Mouse (Mus musculus): ENCODE data around the gene Mark2. TPM values are rescaled to one million over a fixed set of nuclear protein-coding genes. Genes with fewer than 3 reads are reported as not detected.

Mark2 gene
- polyA plus RNA-seq, 1 experiment from 2014 or later = 45.1 TPM

- ATAC-seq (replicated peaks; ENCODE audit: low FRiP score) = no peak
- WGBS = 87% methylated on average over 3 of the region's 3 CpGs
- no peak overlapping the region for H3K4me3 ChIP-seq (replicated peaks)
- no peak overlapping the region for H3K4me2 ChIP-seq
- H3K27ac ChIP-seq = no peak overlapping the region
- H3K27me3 ChIP-seq = no peaks in the 10 kb centered on the region
- H3K9me3 ChIP-seq (replicated peaks) = no peaks in the 10 kb centered on the region
- H3K36me3 ChIP-seq = peaks cover 65% of the 10 kb centered on the region
- peaks cover 20% of the 10 kb centered on the region for H3K4me1 ChIP-seq
- H3K9ac ChIP-seq = no peak overlapping the region
Observed at GRCm38 (mm10) chr19:7288288-7288687, 53.4 kb downstream of the Mark2 start.

GRCm38 (mm10) chr19:7286563-7287315 lies 54.9 kb downstream of the Mark2 start:
- no peaks in the 10 kb centered on the region for H3K27me3 ChIP-seq
- no peak overlapping the region for H3K4me2 ChIP-seq
- ATAC-seq (replicated peaks; ENCODE audit: low FRiP score) = no peak
- H3K27ac ChIP-seq = no peak overlapping the region
- no peak overlapping the region for H3K9ac ChIP-seq
- H3K36me3 ChIP-seq = peaks cover 80% of the 10 kb centered on the region
- peaks cover 5% of the 10 kb centered on the region for H3K4me1 ChIP-seq
- no peak overlapping the region for H3K4me3 ChIP-seq (replicated peaks)
- WGBS = 90% methylated on average over 12 of the region's 12 CpGs
- H3K9me3 ChIP-seq (replicated peaks) = no peaks in the 10 kb centered on the region

- no peak for ATAC-seq (replicated peaks; ENCODE audit: low FRiP score)
- Histone ChIP-seq H3K27ac (no peak overlapping the region), H3K4me1 (peaks cover 14% of the 10 kb centered on the region), H3K36me3 (peaks cover 99% of the 10 kb centered on the region), H3K27me3 (no peaks in the 10 kb centered on the region), H3K9me3 (replicated peaks) (no peaks in the 10 kb centered on the region), H3K9ac (no peak overlapping the region), H3K4me3 (replicated peaks) (no peak overlapping the region), H3K4me2 (no peak overlapping the region)
- 88% methylated on average over 18 of the region's 18 CpGs for WGBS
Observed at GRCm38 (mm10) chr19:7280557-7281330, 60.9 kb downstream of the Mark2 start.

- no peak; the same call in 1 of the 2 replicates for ATAC-seq (replicated peaks; ENCODE audit: low FRiP score)
- H3K27ac ChIP-seq = no peak overlapping the region
- whole genome bisulfite sequencing = 43% methylated on average over 6 of the region's 6 CpGs
- H3K4me2 ChIP-seq = no peak overlapping the region
- peaks cover 25% of the 10 kb centered on the region for H3K4me1 ChIP-seq
- H3K36me3 ChIP-seq = peaks cover 98% of the 10 kb centered on the region
- H3K9ac ChIP-seq = no peak overlapping the region
- no peak overlapping the region for H3K4me3 ChIP-seq (replicated peaks)
- no peaks in the 10 kb centered on the region for H3K27me3 ChIP-seq
- H3K9me3 ChIP-seq (replicated peaks) = no peaks in the 10 kb centered on the region
Observed at GRCm38 (mm10) chr19:7279114-7279513, 62.5 kb downstream of the Mark2 start.

GRCm38 (mm10) chr19:7278200-7278906 lies 63.3 kb downstream of the Mark2 start:
- Histone ChIP-seq H3K4me3 (replicated peaks) (no peak overlapping the region), H3K4me1 (peaks cover 25% of the 10 kb centered on the region), H3K27me3 (no peaks in the 10 kb centered on the region), H3K27ac (no peak overlapping the region), H3K36me3 (peaks cover 98% of the 10 kb centered on the region), H3K9me3 (replicated peaks) (no peaks in the 10 kb centered on the region), H3K4me2 (no peak overlapping the region), H3K9ac (no peak overlapping the region)
- no peak for ATAC-seq (replicated peaks; ENCODE audit: low FRiP score)
- WGBS = 84% methylated on average over 6 of the region's 6 CpGs

GRCm38 (mm10) chr19:7276796-7277195 lies 64.9 kb downstream of the Mark2 start:
- H3K27ac ChIP-seq = no peak overlapping the region
- no peak for ATAC-seq (replicated peaks; ENCODE audit: low FRiP score)
- no peak overlapping the region for H3K4me3 ChIP-seq (replicated peaks)
- WGBS = 68% methylated on average over 7 of the region's 7 CpGs
- no peaks in the 10 kb centered on the region for H3K27me3 ChIP-seq
- H3K9me3 ChIP-seq (replicated peaks) = no peaks in the 10 kb centered on the region
- H3K36me3 ChIP-seq = peaks cover 98% of the 10 kb centered on the region
- peaks cover 25% of the 10 kb centered on the region for H3K4me1 ChIP-seq
- H3K4me2 ChIP-seq = no peak overlapping the region
- H3K9ac ChIP-seq = no peak overlapping the region

GRCm38 (mm10) chr19:7276053-7276659 lies 65.5 kb downstream of the Mark2 start:
- H3K4me3 ChIP-seq (replicated peaks) = no peak overlapping the region
- peaks cover 98% of the 10 kb centered on the region for H3K36me3 ChIP-seq
- no peak overlapping the region for H3K9ac ChIP-seq
- peak overlapping the region; percentile 52; the same call in 1 of the 2 replicates for H3K27ac ChIP-seq
- H3K4me1 ChIP-seq = peaks cover 25% of the 10 kb centered on the region
- 51% methylated on average over 7 of the region's 7 CpGs for WGBS
- no peaks in the 10 kb centered on the region for H3K27me3 ChIP-seq
- no peak for ATAC-seq (replicated peaks; ENCODE audit: low FRiP score)
- H3K4me2 ChIP-seq = no peak overlapping the region
- no peaks in the 10 kb centered on the region for H3K9me3 ChIP-seq (replicated peaks)

GRCm38 (mm10) chr19:7275131-7275789 lies 66.4 kb downstream of the Mark2 start:
- Histone ChIP-seq H3K4me3 (replicated peaks) (no peak overlapping the region), H3K4me2 (no peak overlapping the region), H3K9me3 (replicated peaks) (no peaks in the 10 kb centered on the region), H3K27me3 (no peaks in the 10 kb centered on the region), H3K4me1 (peaks cover 30% of the 10 kb centered on the region), H3K27ac (peak overlapping the region; percentile 14; the same call in 1 of the 2 replicates), H3K36me3 (peaks cover 98% of the 10 kb centered on the region), H3K9ac (no peak overlapping the region)
- WGBS = 54% methylated on average over 7 of the region's 7 CpGs
- ATAC-seq (replicated peaks; ENCODE audit: low FRiP score) = no peak

GRCm38 (mm10) chr19:7274326-7274990 lies 67.2 kb downstream of the Mark2 start:
- peaks cover 91% of the 10 kb centered on the region for H3K36me3 ChIP-seq
- H3K27me3 ChIP-seq = no peaks in the 10 kb centered on the region
- peaks cover 36% of the 10 kb centered on the region for H3K4me1 ChIP-seq
- H3K27ac ChIP-seq = no peak overlapping the region
- no peaks in the 10 kb centered on the region for H3K9me3 ChIP-seq (replicated peaks)
- H3K4me3 ChIP-seq (replicated peaks) = no peak overlapping the region
- 72% methylated on average over 13 of the region's 13 CpGs for WGBS
- no peak overlapping the region for H3K4me2 ChIP-seq
- H3K9ac ChIP-seq = no peak overlapping the region
- no peak for ATAC-seq (replicated peaks; ENCODE audit: low FRiP score)

- Histone ChIP-seq H3K36me3 (peaks cover 81% of the 10 kb centered on the region), H3K4me3 (replicated peaks) (no peak overlapping the region), H3K27ac (no peak overlapping the region), H3K4me1 (peaks cover 46% of the 10 kb centered on the region), H3K27me3 (no peaks in the 10 kb centered on the region), H3K9ac (no peak overlapping the region), H3K4me2 (no peak overlapping the region), H3K9me3 (replicated peaks) (no peaks in the 10 kb centered on the region)
- WGBS = 94% methylated on average over 4 of the region's 4 CpGs
- ATAC-seq (replicated peaks; ENCODE audit: low FRiP score) = no peak
Observed at GRCm38 (mm10) chr19:7273486-7273885, 68.2 kb downstream of the Mark2 start.
